Mouse (Mus musculus) liver, embryonic 16.5 days (tissue): Measurements from ENCODE around the gene Mrpl21. TPM values are rescaled to one million over a fixed set of nuclear protein-coding genes. Genes with fewer than 3 reads are reported as not detected.

Experiments
- ATAC-seq: fragments of 200-750 bp; cut with Nextera tagmentation; 2 replicates; pipeline ENCODE4 v1.8.0; 2017; ENCODE audit warnings: low read depth, mild to moderate bottlenecking, moderate number of reproducible peaks, moderate library complexity
- H3K27ac ChIP-seq: fragments of 300-500 bp; sonication (generic); 2 replicates; pipeline ENCODE4 v1.5.1; 2014; ENCODE audit warnings: mild to moderate bottlenecking, low read length
- H3K27me3 ChIP-seq: fragments of 300-500 bp; sonication (generic); 2 replicates; pipeline ENCODE4 v1.6.1; 2014; ENCODE audit warnings: low read depth, low read length, mixed read lengths; ENCODE audit not compliant: control insufficient read depth, insufficient read depth
- H3K36me3 ChIP-seq: fragments of 300-500 bp; sonication (generic); 2 replicates; pipeline ENCODE4 v1.6.1; 2014; ENCODE audit warnings: mild to moderate bottlenecking; ENCODE audit not compliant: control insufficient read depth, insufficient read depth
- H3K4me1 ChIP-seq: fragments of 300-500 bp; sonication (generic); 2 replicates; pipeline ENCODE4 v1.6.1; 2014; ENCODE audit warnings: low read depth, low read length, mixed read lengths; ENCODE audit not compliant: control insufficient read depth
- H3K4me2 ChIP-seq: fragments of 300-500 bp; sonication (generic); 2 replicates; pipeline ENCODE4 v1.6.1; 2014; ENCODE audit warnings: low read depth, low read length, mixed read lengths
- H3K4me3 ChIP-seq: fragments of 300-500 bp; sonication (generic); 2 replicates; pipeline ENCODE4 v1.5.1; 2014; ENCODE audit warnings: low read depth, mild to moderate bottlenecking, low read length
- H3K9ac ChIP-seq: fragments of 300-500 bp; sonication (generic); 2 replicates; pipeline ENCODE4 v1.6.1; 2014; ENCODE audit warnings: low read depth, low read length
- H3K9me3 ChIP-seq: fragments of 300-500 bp; sonication (generic); replicated peaks from 2 replicates; pipeline ENCODE4 v1.6.1; 2016; ENCODE audit warnings: low read length; ENCODE audit not compliant: control insufficient read depth
- WGBS: fragments of 180-500 bp; shearing (Covaris S2); extraction: QIAGEN DNeasy Blood & Tissue Kit; methylation state at CpG from one replicate; pipeline ENCODE4 v1.1.7; 2014; ENCODE audit not compliant: insufficient replicate concordance; 5-methylcytosine and 5-hydroxymethylcytosine counted together
- polyA plus RNA-seq: library from polyadenylated mRNA; unstranded; fragments of >200 nt; fragmentation: Nextera tagmentation; extraction: Ambion mirVana; gene quantifications from 2 replicates; pipeline ENCODE4 v1.2.1, GENCODE M21; 2015

The Mrpl21 gene
- 45.4 and 46.6 TPM in 2 replicates for polyA plus RNA-seq

DNA sequence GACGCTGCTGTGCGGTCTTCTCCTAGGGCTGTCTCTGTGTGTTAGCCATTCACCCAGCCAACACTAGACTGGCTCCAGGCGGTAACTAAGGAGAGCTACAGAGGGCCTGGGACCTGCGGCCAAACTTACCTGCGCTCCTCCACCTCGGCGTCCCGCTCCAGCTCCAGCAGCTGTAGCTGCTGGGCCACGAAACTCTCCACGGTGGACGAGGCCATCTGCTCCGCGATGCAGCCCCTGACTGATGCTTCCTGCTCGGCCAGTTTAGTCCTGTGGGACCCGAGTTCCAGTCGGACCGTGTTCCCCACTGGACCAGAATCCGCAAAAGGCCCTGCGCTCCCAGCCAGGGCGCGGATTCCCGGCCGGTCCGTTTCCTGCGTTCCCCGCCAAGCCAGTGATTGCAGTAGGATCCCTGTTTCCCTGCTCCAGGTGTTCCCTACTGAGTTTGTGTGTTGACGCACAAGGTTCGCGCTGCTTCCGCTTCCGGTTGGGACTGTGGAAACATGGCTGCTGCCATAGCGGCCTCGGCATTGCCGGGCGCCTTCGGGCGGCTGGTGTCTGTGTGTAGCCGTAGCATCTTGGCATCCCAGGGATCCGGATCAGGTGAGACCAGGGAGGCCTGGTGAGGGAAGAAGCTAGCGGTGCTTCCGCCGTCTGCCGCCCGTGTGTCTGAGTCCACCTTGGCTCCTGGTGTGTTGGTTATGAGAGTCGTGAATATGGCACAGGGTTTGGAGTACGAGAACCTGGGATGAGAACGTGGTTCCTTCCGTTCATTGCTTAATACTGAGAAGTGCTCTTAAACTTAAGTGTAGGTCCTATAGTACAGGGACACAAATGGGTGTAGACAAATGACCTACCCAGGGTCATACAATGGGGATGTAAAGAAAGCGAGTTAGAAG is at the start of gene Mrpl21, which contains the start of gene Ighmbp2:
Gene Mrpl21, plus strand, starts transcription at position 330 of the 896 bp plus-strand sequence.
Gene Ighmbp2, minus strand, starts transcription at position 446 of the 896 bp plus-strand sequence.
- H3K27ac ChIP-seq = no peak within 1 kb of the TSS; the same call in 1 of the 2 replicates
- no peaks in the 10 kb centered on the region for H3K27me3 ChIP-seq
- peaks cover 2% of the 10 kb centered on the region; the same call in 1 of the 2 replicates for H3K36me3 ChIP-seq
- peaks cover 12% of the 10 kb centered on the region for H3K4me1 ChIP-seq
- no peaks in the 10 kb centered on the region for H3K9me3 ChIP-seq
- under 1% methylated on average over 49 of the region's 49 CpGs for WGBS
- H3K4me3 ChIP-seq = peak within 1 kb of the TSS; percentile 92
- ATAC-seq = peak; percentile 87
- H3K4me2 ChIP-seq = peak within 1 kb of the TSS; percentile 90
- H3K9ac ChIP-seq = peak within 1 kb of the TSS; percentile 77

GRCm38 (mm10) chr19:3260016-3260415 is 22.7 kb upstream of the Mrpl21 start:
- no peak overlapping the region for H3K27ac ChIP-seq
- no peaks in the 10 kb centered on the region for H3K27me3 ChIP-seq
- H3K9me3 ChIP-seq = no peaks in the 10 kb centered on the region
- H3K4me2 ChIP-seq = no peak overlapping the region
- no peak overlapping the region for H3K4me3 ChIP-seq
- H3K9ac ChIP-seq = no peak overlapping the region
- H3K36me3 ChIP-seq = no peaks in the 10 kb centered on the region; the same call in 1 of the 2 replicates
- no peaks in the 10 kb centered on the region for H3K4me1 ChIP-seq
- no peak for ATAC-seq
- 76% methylated on average over 8 of the region's 8 CpGs for WGBS

- no peaks in the 10 kb centered on the region for H3K27me3 ChIP-seq
- no peaks in the 10 kb centered on the region; the same call in 1 of the 2 replicates for H3K36me3 ChIP-seq
- no peaks in the 10 kb centered on the region for H3K4me1 ChIP-seq
- H3K9ac ChIP-seq = no peak overlapping the region
- no peak overlapping the region for H3K27ac ChIP-seq
- no peak for ATAC-seq
- 68% methylated on average over 3 of the region's 3 CpGs for WGBS
- no peak overlapping the region for H3K4me3 ChIP-seq
- no peaks in the 10 kb centered on the region for H3K9me3 ChIP-seq
- H3K4me2 ChIP-seq = no peak overlapping the region
These were observed 22.1 kb upstream of the Mrpl21 start for GRCm38 (mm10) chr19:3260591-3260990.

GRCm38 (mm10) chr19:3261336-3261735 is 21.4 kb upstream of the Mrpl21 start:
- no peak overlapping the region for H3K27ac ChIP-seq
- H3K36me3 ChIP-seq = no peaks in the 10 kb centered on the region; the same call in 1 of the 2 replicates
- no peak overlapping the region for H3K4me3 ChIP-seq
- 68% methylated on average over 7 of the region's 7 CpGs for whole genome bisulfite sequencing
- H3K4me2 ChIP-seq = no peak overlapping the region
- no peaks in the 10 kb centered on the region for H3K27me3 ChIP-seq
- H3K4me1 ChIP-seq = no peaks in the 10 kb centered on the region
- H3K9me3 ChIP-seq = no peaks in the 10 kb centered on the region
- ATAC-seq = no peak
- H3K9ac ChIP-seq = no peak overlapping the region

GRCm38 (mm10) chr19:3261764-3262525 is 20.8 kb upstream of the Mrpl21 start:
- H3K9ac ChIP-seq = no peak overlapping the region
- no peak for ATAC-seq
- H3K27me3 ChIP-seq = no peaks in the 10 kb centered on the region
- H3K4me2 ChIP-seq = no peak overlapping the region
- no peaks in the 10 kb centered on the region for H3K9me3 ChIP-seq
- H3K4me1 ChIP-seq = no peaks in the 10 kb centered on the region
- H3K4me3 ChIP-seq = no peak overlapping the region
- 72% methylated on average over 12 of the region's 12 CpGs for WGBS
- no peak overlapping the region for H3K27ac ChIP-seq
- peaks cover under 1% of the 10 kb centered on the region; the same call in 1 of the 2 replicates for H3K36me3 ChIP-seq

DNA sequence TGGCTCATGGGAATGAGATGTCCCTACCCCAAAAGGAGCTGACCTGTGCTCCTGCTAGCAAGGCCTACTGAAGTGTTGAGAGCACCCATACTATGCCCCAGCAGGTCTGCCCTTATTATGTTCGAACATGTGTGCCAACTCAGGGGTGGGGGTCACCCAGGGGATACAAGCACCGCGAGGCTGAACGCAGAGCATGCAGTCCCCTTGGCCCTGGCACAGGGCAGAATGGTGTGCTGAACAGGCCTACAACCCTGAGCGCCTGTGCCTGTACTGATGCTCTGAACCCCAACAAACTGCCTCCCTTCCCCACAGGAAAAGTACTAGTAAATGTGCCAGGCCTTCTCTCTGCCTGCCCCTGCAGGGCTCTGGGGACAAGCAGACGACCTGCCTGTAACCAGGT is 18.4 kb upstream of the Mrpl21 start:
- no peak for ATAC-seq
- no peaks in the 10 kb centered on the region for H3K27me3 ChIP-seq
- no peaks in the 10 kb centered on the region for H3K9me3 ChIP-seq
- H3K4me3 ChIP-seq = no peak overlapping the region
- no peak overlapping the region for H3K27ac ChIP-seq
- 72% methylated on average over 6 of the region's 6 CpGs for WGBS
- H3K4me2 ChIP-seq = no peak overlapping the region
- H3K36me3 ChIP-seq = peaks cover 9% of the 10 kb centered on the region
- no peak overlapping the region for H3K9ac ChIP-seq
- H3K4me1 ChIP-seq = no peaks in the 10 kb centered on the region

DNA sequence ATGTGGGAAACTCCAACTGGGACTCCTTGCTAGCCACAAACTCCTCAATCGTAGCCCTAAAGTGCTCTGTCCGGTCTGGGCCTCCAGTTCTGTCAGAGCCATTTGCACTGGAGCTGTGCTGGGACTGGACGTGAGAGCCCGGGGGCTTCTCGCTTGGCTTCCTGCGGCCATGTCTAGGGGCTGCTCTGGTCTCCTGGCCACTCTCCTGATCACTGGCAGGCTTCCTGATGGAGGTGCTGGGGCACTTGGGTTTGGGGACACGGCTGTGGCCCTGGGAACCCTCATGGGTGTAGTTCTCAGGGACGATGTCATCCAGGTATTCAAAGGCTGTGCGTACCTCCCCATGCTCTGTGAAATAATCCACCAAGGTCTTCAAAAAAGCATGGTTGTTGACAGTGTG is 17.5 kb upstream of the Mrpl21 start:
- H3K36me3 ChIP-seq = peaks cover 9% of the 10 kb centered on the region
- H3K4me2 ChIP-seq = no peak overlapping the region
- 75% methylated on average over 9 of the region's 9 CpGs for WGBS
- no peak overlapping the region for H3K4me3 ChIP-seq
- H3K27me3 ChIP-seq = no peaks in the 10 kb centered on the region
- H3K9me3 ChIP-seq = no peaks in the 10 kb centered on the region
- H3K4me1 ChIP-seq = no peaks in the 10 kb centered on the region
- ATAC-seq = no peak
- no peak overlapping the region for H3K9ac ChIP-seq
- no peak overlapping the region for H3K27ac ChIP-seq

GRCm38 (mm10) chr19:3266136-3266535 is 16.6 kb upstream of the Mrpl21 start:
- H3K9me3 ChIP-seq = no peaks in the 10 kb centered on the region
- H3K27me3 ChIP-seq = no peaks in the 10 kb centered on the region
- 61% methylated on average over 5 of the region's 5 CpGs for WGBS
- ATAC-seq = no peak
- H3K9ac ChIP-seq = no peak overlapping the region
- H3K4me2 ChIP-seq = no peak overlapping the region
- peaks cover 9% of the 10 kb centered on the region for H3K36me3 ChIP-seq
- H3K4me3 ChIP-seq = no peak overlapping the region
- H3K4me1 ChIP-seq = no peaks in the 10 kb centered on the region
- H3K27ac ChIP-seq = no peak overlapping the region
